In genomic region chr11:107676207-107676940, GRCm38 (mm10) we compare ENCODE assay signal across 14 mouse cellular contexts. TPM values are rescaled to one million over a fixed set of nuclear protein-coding genes. Genes with fewer than 3 reads are reported as not detected.
A peak's percentile ranks its signal among the peaks of the same experiment; 100 is the strongest.
DNase-seq lines count a peak whose midpoint lies in the region; ATAC-seq and TF ChIP-seq lines count a peak whose summit lies in the region.
"Had no signal": no experiment of that assay in that cellular context is flagged by ENCODE, and none has a peak within 500 bp of the region (broad histone marks: within the 10 kb centered on the region; RNA-seq: fewer than 3 reads in every experiment).

No protein-coding gene starts in this region.

- no peaks in the 10 kb centered on the region for H3K27me3 ChIP-seq in midbrain, embryonic 16.5 days (ENCODE audit: control insufficient read depth, insufficient read depth, low read depth, low read length)
- H3K27me3 ChIP-seq: liver, embryonic 15.5 days; megakaryocyte, embryonic 14.5 days had no signal

- 0 out of 2 replicates have a peak overlapping the region, but pooled peaks have one; percentile 11 for H3K9ac ChIP-seq in midbrain, embryonic 16.5 days (ENCODE audit: low read depth, low read length)
- H3K9ac ChIP-seq: liver, embryonic 15.5 days had no signal

- WGBS in midbrain, embryonic 16.5 days = 25% methylated on average over 17 of the region's 17 CpGs

- H3K4me1 ChIP-seq in midbrain, embryonic 16.5 days (ENCODE audit: control insufficient read depth, insufficient read depth, low read length) = peaks cover 15% of the 10 kb centered on the region
- H3K4me1 ChIP-seq: liver, embryonic 15.5 days had no signal

- no peak for DNase-seq in left cerebral cortex, adult 2 months (ENCODE audit: extremely low spot score in 1 of 2, low spot score in 2 of 2)
- DNase-seq in left cerebral cortex, postnatal 4 days = no peak
- peak; percentile 58 for DNase-seq in brain, embryonic 14.5 days (ENCODE audit: low read depth)
- no peak for DNase-seq in kidney, postnatal 36 days
- no peak for DNase-seq in urinary bladder, postnatal 14 days (ENCODE audit: low spot score)
- DNase-seq: cerebellum, adult 9-11 months; gastrocnemius, postnatal 25 days; heart, postnatal 36 days; thymus, postnatal 36 days had no signal

- peak overlapping the region; percentile 34 for H3K4me2 ChIP-seq in midbrain, embryonic 16.5 days (ENCODE audit: low read length)
- H3K4me2 ChIP-seq: liver, embryonic 15.5 days had no signal

- no peaks in the 10 kb centered on the region for H3K9me3 ChIP-seq in midbrain, embryonic 16.5 days (replicated peaks; ENCODE audit: control insufficient read depth, low read length, poor library complexity, severe bottlenecking)
- H3K9me3 ChIP-seq: liver, embryonic 15.5 days; megakaryocyte, embryonic 14.5 days had no signal

- TF ChIP-seq CTCF in left cerebral cortex, adult 2 months (IDR thresholded peaks at IDR 0.05) = no peak
- TF ChIP-seq CTCF in brain, embryonic 14.5 days (IDR thresholded peaks at IDR 0.05; ENCODE audit: borderline replicate concordance, extremely low read depth, insufficient read depth, insufficient read length) = no peak

- ATAC-seq in granulocyte monocyte progenitor cell, adult 5-6 weeks (replicated peaks; ENCODE audit: poor library complexity, severe bottlenecking) = peak; percentile 53; the same call in 1 of the 2 replicates
- no peak for ATAC-seq in midbrain, embryonic 16.5 days

- TF ChIP-seq POLR2A in brain, embryonic 14.5 days (IDR thresholded peaks at IDR 0.05; ENCODE audit: borderline replicate concordance, extremely low read depth, insufficient read depth, insufficient read length, poor library complexity, severe bottlenecking) = no peak

- H3K27ac ChIP-seq in left cerebral cortex, adult 2 months = no peak overlapping the region
- no peak overlapping the region for H3K27ac ChIP-seq in midbrain, embryonic 16.5 days (ENCODE audit: low read length)
- H3K27ac ChIP-seq: kidney, postnatal 0 days; liver, embryonic 15.5 days had no signal

- intact Hi-C loops in left cerebral cortex, adult 2 months (cut with DNase I) = no loop called here
- intact Hi-C loops in left cerebral cortex, postnatal 4 days (cut with DNase I) = no loop called here

- peak overlapping the region; percentile 32 for H3K4me3 ChIP-seq in left cerebral cortex, adult 2 months
- 0 out of 2 replicates have a peak overlapping the region, but pooled peaks have one; percentile 8 for H3K4me3 ChIP-seq in midbrain, embryonic 16.5 days (ENCODE audit: low read depth, low read length)
- H3K4me3 ChIP-seq: liver, embryonic 15.5 days; megakaryocyte, embryonic 14.5 days had no signal

- peaks cover 5% of the 10 kb centered on the region for H3K36me3 ChIP-seq in midbrain, embryonic 16.5 days (ENCODE audit: control insufficient read depth, insufficient read depth, low read length)

RNA-seq across cellular contexts. Expression of gene Cacng1, which starts 39.9 kb away (rescaled TPM):
- total RNA-seq in left cerebral cortex, adult 2 months (2021) = not detected
- 1 to 10 TPM in 1 of 2 experiments, under 1 TPM in 1; 0.82 to 1.5 TPM for total RNA-seq in left cerebral cortex, postnatal 4 days (2021)
- 1.4 and 1.8 TPM in 2 replicates for polyA plus RNA-seq in brain, embryonic 14.5 days (2012; rRNA removed)
- not detected in 2 replicates for total RNA-seq in granulocyte monocyte progenitor cell, adult 5-6 weeks (2014; fragmentation: Nextera tagmentation)
- total RNA-seq in granulocyte monocyte progenitor cell, adult 5-6 weeks (2017) = not detected in 2 replicates
- 0.27 and 0.48 TPM in 2 replicates for polyA plus RNA-seq in midbrain, embryonic 16.5 days (2015; fragmentation: Nextera tagmentation; extraction: Ambion mirVana)
- total RNA-seq: heart, postnatal 36 days had no signal
